8 mouse cellular contexts compared by ENCODE assay signal in the genomic region with DNA sequence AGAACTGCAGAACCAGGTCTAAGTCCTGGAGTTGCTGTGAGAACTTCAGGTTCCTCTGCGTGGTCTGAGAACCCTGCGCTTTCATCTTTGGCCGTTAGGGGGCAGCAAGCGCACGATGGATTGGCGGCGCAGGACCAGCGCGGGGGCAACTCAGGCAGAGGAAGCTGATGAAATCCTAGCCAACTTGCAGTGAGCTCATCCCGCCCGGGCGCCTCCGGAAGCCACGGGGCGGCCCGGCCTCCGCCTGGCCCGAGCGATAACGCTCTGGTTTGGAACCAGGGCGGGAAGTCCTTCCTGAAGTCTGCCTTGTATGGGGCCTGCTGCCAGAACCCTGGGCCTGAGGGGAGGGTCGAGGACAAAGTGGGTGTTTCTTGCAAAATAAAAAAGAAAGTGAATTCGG. TPM values are rescaled to one million over a fixed set of nuclear protein-coding genes. Genes with fewer than 3 reads are reported as not detected.
DNase-seq lines count a peak whose midpoint lies in the region; ATAC-seq and TF ChIP-seq lines count a peak whose summit lies in the region.

No protein-coding gene starts in this region.

- TF ChIP-seq RAD21 in MEL (IDR thresholded peaks at IDR 0.05; ENCODE audit: low read depth, low read length) = peak; percentile 95

- under 1% methylated on average over 23 of the region's 23 CpGs for WGBS in forebrain, embryonic 16.5 days
- under 1% methylated on average over 23 of the region's 23 CpGs for WGBS in lung, embryonic 15.5 days
- WGBS in olfactory bulb, adult 2 months = under 1% methylated on average over 23 of the region's 23 CpGs
- under 1% methylated on average over 23 of the region's 23 CpGs for WGBS in thymus, adult 2 months

- intact Hi-C loops in heart, postnatal 36 days (cut with DNase I) = loop anchor here (1.0 to 10.0 kb wide), 5 partner anchors 19 to 317 kb away; partner anchors contain the start of genes Arhgap35 and Tmem160

- H3K4me2 ChIP-seq in forebrain, embryonic 16.5 days (ENCODE audit: low read length) = peak overlapping the region; percentile 94
- peak overlapping the region; percentile 96 for H3K4me2 ChIP-seq in lung, embryonic 15.5 days

- H3K36me3 ChIP-seq in MEL (ENCODE audit: control insufficient read depth in 1 of 2, insufficient read depth in 2 of 2, low read length in 2 of 2) = peaks cover 0 to 10% of the 10 kb centered on the region in 2 experiments; a peak in 2 of 4 replicates
- no peaks in the 10 kb centered on the region for H3K36me3 ChIP-seq in forebrain, embryonic 16.5 days (ENCODE audit: control insufficient read depth, insufficient read depth)
- no peaks in the 10 kb centered on the region for H3K36me3 ChIP-seq in lung, embryonic 15.5 days
- no peaks in the 10 kb centered on the region for H3K36me3 ChIP-seq in thymus, adult 2 months (ENCODE audit: control insufficient read depth, insufficient read depth, low read length)

- H3K9ac ChIP-seq in MEL (ENCODE audit: control insufficient read depth, low read depth, low read length, poor library complexity, severe bottlenecking) = peak overlapping the region; percentile 98
- H3K9ac ChIP-seq in forebrain, embryonic 16.5 days (replicated peaks; ENCODE audit: low read depth, low read length) = peak overlapping the region; percentile 56
- H3K9ac ChIP-seq in lung, embryonic 15.5 days = peak overlapping the region; percentile 47

- H3K4me1 ChIP-seq in MEL (ENCODE audit: control insufficient read depth in 1 of 2, insufficient read depth in 2 of 2, low read length in 2 of 2) = peaks cover 0 to 12% of the 10 kb centered on the region in 2 experiments; a peak in 2 of 4 replicates
- peaks cover 26% of the 10 kb centered on the region for H3K4me1 ChIP-seq in forebrain, embryonic 16.5 days (replicated peaks; ENCODE audit: control insufficient read depth, insufficient read depth, low read length)
- H3K4me1 ChIP-seq in lung, embryonic 15.5 days = peaks cover 27% of the 10 kb centered on the region
- H3K4me1 ChIP-seq in olfactory bulb, adult 2 months (ENCODE audit: control insufficient read depth, insufficient read depth, low read length) = peaks cover 13% of the 10 kb centered on the region
- H3K4me1 ChIP-seq in thymus, adult 2 months (replicated peaks; ENCODE audit: control insufficient read depth, insufficient read depth, low read length) = peaks cover 20% of the 10 kb centered on the region

- TF ChIP-seq CTCF in MEL (IDR thresholded peaks at IDR 0.05 in 2 of 3, conservative IDR thresholded peaks at IDR 0.05 in 1 of 3; ENCODE audit: control insufficient read depth in 1 of 3, insufficient read depth in 1 of 3, low read depth in 2 of 3, low read length in 3 of 3, poor library complexity in 1 of 3, severe bottlenecking in 1 of 3) = peak; percentile 63 to 97 (median 97); a peak in 5 of 6 replicates
- TF ChIP-seq CTCF in olfactory bulb, adult 2 months (IDR thresholded peaks at IDR 0.05; ENCODE audit: insufficient read depth, low read depth, low read length) = peak; percentile 89
- peak; percentile 97 for TF ChIP-seq CTCF in thymus, adult 2 months (IDR thresholded peaks at IDR 0.05; ENCODE audit: borderline replicate concordance, control insufficient read depth, extremely low read depth, insufficient read depth, low read length, poor library complexity)

- peak; percentile 55 for ATAC-seq in forebrain, embryonic 16.5 days
- ATAC-seq in lung, embryonic 15.5 days (ENCODE audit: borderline replicate concordance, extremely low read depth, low FRiP score, low TSS enrichment) = peak; percentile 89

- no peaks in the 10 kb centered on the region for H3K27me3 ChIP-seq in MEL (ENCODE audit: control insufficient read depth in 1 of 2, insufficient read depth in 2 of 2, low read length in 2 of 2)
- H3K27me3 ChIP-seq in forebrain, embryonic 16.5 days (replicated peaks; ENCODE audit: control insufficient read depth, insufficient read depth, low read length) = no peaks in the 10 kb centered on the region
- H3K27me3 ChIP-seq in lung, embryonic 15.5 days = no peaks in the 10 kb centered on the region
- H3K27me3 ChIP-seq in thymus, adult 2 months (ENCODE audit: control insufficient read depth, insufficient read depth, low read length) = no peaks in the 10 kb centered on the region

- TF ChIP-seq POLR2A in MEL (IDR thresholded peaks at IDR 0.05; ENCODE audit: control insufficient read depth in 1 of 2, insufficient read depth in 1 of 2, low read depth in 1 of 2, low read length in 2 of 2, poor library complexity in 1 of 2) = no peak
- TF ChIP-seq POLR2A in olfactory bulb, adult 2 months (IDR thresholded peaks at IDR 0.05; ENCODE audit: insufficient read depth, low read depth, low read length) = peak; percentile 23; the same call in 1 of the 2 replicates
- TF ChIP-seq POLR2A in thymus, adult 2 months (IDR thresholded peaks at IDR 0.05; ENCODE audit: control insufficient read depth, extremely low read depth, insufficient read depth, low read length, poor library complexity) = peak; percentile 32; the same call in 1 of the 2 replicates

- peak; percentile 90 to 100 for TF ChIP-seq EP300 in MEL (IDR thresholded peaks at IDR 0.05; ENCODE audit: low read depth in 1 of 2, low read length in 2 of 2)

- peak; percentile 99 for DNase-seq in MEL (ENCODE audit: low read depth, low spot score)
- peak; percentile 94 to 97 for DNase-seq in cerebellum, adult 18-20 months
- DNase-seq in heart, postnatal 36 days = peak; percentile 96 to 98
- DNase-seq in layer of hippocampus, adult 8-10 months (ENCODE audit: low spot score in 2 of 2) = peak; percentile 84 to 95
- peak; percentile 95 for DNase-seq in thymus, adult 2 months

- H3K27ac ChIP-seq in MEL (ENCODE audit: control insufficient read depth, low read depth, low read length) = peak overlapping the region; percentile 100
- peak overlapping the region; percentile 83 for H3K27ac ChIP-seq in forebrain, embryonic 16.5 days (ENCODE audit: low read length)
- H3K27ac ChIP-seq in lung, embryonic 15.5 days = peak overlapping the region; percentile 93
- peak overlapping the region; percentile 85 for H3K27ac ChIP-seq in olfactory bulb, adult 2 months (ENCODE audit: insufficient read depth, low read depth, low read length)
- peak overlapping the region; percentile 89 for H3K27ac ChIP-seq in thymus, adult 2 months (ENCODE audit: control insufficient read depth, insufficient read depth, low read length)

- H3K9me3 ChIP-seq in MEL (replicated peaks; ENCODE audit: insufficient read depth, low read length) = no peaks in the 10 kb centered on the region
- no peaks in the 10 kb centered on the region for H3K9me3 ChIP-seq in forebrain, embryonic 16.5 days (ENCODE audit: control insufficient read depth, low read length)
- H3K9me3 ChIP-seq in lung, embryonic 15.5 days = no peaks in the 10 kb centered on the region

- peaks cover 1% of the 10 kb centered on the region; the same call in 1 of the 2 replicates for H3K79me2 ChIP-seq in MEL (ENCODE audit: control insufficient read depth, insufficient read depth, low read length, poor library complexity)

- peak overlapping the region; percentile 57 to 82 for H3K4me3 ChIP-seq in MEL (ENCODE audit: control insufficient read depth in 1 of 2, insufficient read depth in 1 of 2, low read depth in 2 of 2, low read length in 2 of 2)
- H3K4me3 ChIP-seq in forebrain, embryonic 16.5 days (replicated peaks; ENCODE audit: low read length) = peak overlapping the region; percentile 55
- H3K4me3 ChIP-seq in lung, embryonic 15.5 days = peak overlapping the region; percentile 42
- peak overlapping the region; percentile 62 for H3K4me3 ChIP-seq in olfactory bulb, adult 2 months (ENCODE audit: insufficient read depth, low read depth, low read length)
- H3K4me3 ChIP-seq in thymus, adult 2 months (ENCODE audit: control insufficient read depth, insufficient read depth, low read length) = peak overlapping the region; percentile 68

RNA-seq across cellular contexts. Expression of gene Ccdc9, which starts 8.2 kb away (rescaled TPM):
- total RNA-seq in MEL (2012; rRNA removed) = 57.4 and 63.6 TPM in 2 replicates
- polyA plus RNA-seq in MEL (2012; ENCODE audit: insufficient read depth in 1 of 2, insufficient read length in 2 of 2, low read depth in 1 of 2, low replicate concordance in 2 of 2, missing spikeins in 1 of 2) = 10 to 100 TPM in 1 of 2 experiments, not detected in 1; 97.1 TPM
- 25.0 and 29.4 TPM in 2 replicates for polyA plus RNA-seq in forebrain, embryonic 16.5 days (2015; fragmentation: Nextera tagmentation; extraction: Ambion mirVana)
- 10 to 100 TPM; 34.6 to 36.9 TPM for total RNA-seq in heart, postnatal 36 days (2021)
- total RNA-seq in layer of hippocampus, adult 8-10 months (2022) = 10 to 100 TPM; 72.6 to 88.3 (median 86.3) TPM
- polyA plus RNA-seq in lung, embryonic 15.5 days (2015; fragmentation: Nextera tagmentation; extraction: Ambion mirVana) = 22.4 and 23.0 TPM in 2 replicates
- polyA plus RNA-seq in olfactory bulb, adult 2 months (2012; ENCODE audit: insufficient read depth, insufficient read length, low replicate concordance, missing spikeins) = not detected in 2 replicates
- 39.4 and 43.0 TPM in 2 replicates for polyA plus RNA-seq in thymus, adult 2 months (2012; rRNA removed)

RNA-seq across cellular contexts. Expression of gene Bbc3, which starts 13.4 kb away (rescaled TPM):
- total RNA-seq in MEL (2012; rRNA removed) = 2.9 and 4.4 TPM in 2 replicates
- 1 to 10 TPM in 1 of 2 experiments, not detected in 1; 9.3 TPM for polyA plus RNA-seq in MEL (2012; ENCODE audit: insufficient read depth in 1 of 2, insufficient read length in 2 of 2, low read depth in 1 of 2, low replicate concordance in 2 of 2, missing spikeins in 1 of 2)
- polyA plus RNA-seq in forebrain, embryonic 16.5 days (2015; fragmentation: Nextera tagmentation; extraction: Ambion mirVana) = 17.6 and 18.9 TPM in 2 replicates
- total RNA-seq in heart, postnatal 36 days (2021) = 1 to 10 TPM; 3.1 to 5.0 TPM
- 10 to 100 TPM in 3 of 4 experiments, 1 to 10 TPM in 1; 8.9 to 14.4 (median 10.9) TPM for total RNA-seq in layer of hippocampus, adult 8-10 months (2022)
- 10.3 and 12.0 TPM in 2 replicates for polyA plus RNA-seq in lung, embryonic 15.5 days (2015; fragmentation: Nextera tagmentation; extraction: Ambion mirVana)
- not detected in 2 replicates for polyA plus RNA-seq in olfactory bulb, adult 2 months (2012; ENCODE audit: insufficient read depth, insufficient read length, low replicate concordance, missing spikeins)
- polyA plus RNA-seq in thymus, adult 2 months (2012; rRNA removed) = 49.8 and 84.9 TPM in 2 replicates

RNA-seq across cellular contexts. Expression of gene Inafm1, which starts 21.4 kb away (rescaled TPM):
- 38.0 and 50.7 TPM in 2 replicates for total RNA-seq in MEL (2012; rRNA removed)
- polyA plus RNA-seq in MEL (2012; ENCODE audit: insufficient read depth in 1 of 2, insufficient read length in 2 of 2, low read depth in 1 of 2, low replicate concordance in 2 of 2, missing spikeins in 1 of 2) = 10 to 100 TPM in 1 of 2 experiments, not detected in 1; 87.6 TPM
- polyA plus RNA-seq in forebrain, embryonic 16.5 days (2015; fragmentation: Nextera tagmentation; extraction: Ambion mirVana) = 23.3 and 27.2 TPM in 2 replicates
- total RNA-seq in heart, postnatal 36 days (2021) = 10 to 100 TPM; 17.0 to 17.8 TPM
- 10 to 100 TPM; 30.9 to 39.3 (median 33.1) TPM for total RNA-seq in layer of hippocampus, adult 8-10 months (2022)
- 14.7 and 16.4 TPM in 2 replicates for polyA plus RNA-seq in lung, embryonic 15.5 days (2015; fragmentation: Nextera tagmentation; extraction: Ambion mirVana)
- polyA plus RNA-seq in olfactory bulb, adult 2 months (2012; ENCODE audit: insufficient read depth, insufficient read length, low replicate concordance, missing spikeins) = not detected in 2 replicates
- 44.7 and 62.2 TPM in 2 replicates for polyA plus RNA-seq in thymus, adult 2 months (2012; rRNA removed)

RNA-seq across cellular contexts. Expression of gene C5ar1, which starts 35.5 kb away (rescaled TPM):
- total RNA-seq in MEL (2012; rRNA removed) = not detected in 2 replicates
- not detected for polyA plus RNA-seq in MEL (2012; ENCODE audit: insufficient read depth in 1 of 2, insufficient read length in 2 of 2, low read depth in 1 of 2, low replicate concordance in 2 of 2, missing spikeins in 1 of 2)
- 1.2 and 2.0 TPM in 2 replicates for polyA plus RNA-seq in forebrain, embryonic 16.5 days (2015; fragmentation: Nextera tagmentation; extraction: Ambion mirVana)
- 1 to 10 TPM; 6.4 to 7.8 TPM for total RNA-seq in heart, postnatal 36 days (2021)
- total RNA-seq in layer of hippocampus, adult 8-10 months (2022) = 1 to 10 TPM in 3 of 4 experiments, under 1 TPM in 1; 0.61 to 5.4 (median 3.0) TPM
- 2.5 and 2.7 TPM in 2 replicates for polyA plus RNA-seq in lung, embryonic 15.5 days (2015; fragmentation: Nextera tagmentation; extraction: Ambion mirVana)
- not detected in 2 replicates for polyA plus RNA-seq in olfactory bulb, adult 2 months (2012; ENCODE audit: insufficient read depth, insufficient read length, low replicate concordance, missing spikeins)
- 3.2 and 4.1 TPM in 2 replicates for polyA plus RNA-seq in thymus, adult 2 months (2012; rRNA removed)

RNA-seq across cellular contexts. Expression of gene C5ar2, which starts 50.9 kb away (rescaled TPM):
- total RNA-seq in MEL (2012; rRNA removed) = 0.92 and 1.7 TPM in 2 replicates
- under 1 TPM in 1 of 2 experiments, not detected in 1; 0.49 TPM for polyA plus RNA-seq in MEL (2012; ENCODE audit: insufficient read depth in 1 of 2, insufficient read length in 2 of 2, low read depth in 1 of 2, low replicate concordance in 2 of 2, missing spikeins in 1 of 2)
- polyA plus RNA-seq in forebrain, embryonic 16.5 days (2015; fragmentation: Nextera tagmentation; extraction: Ambion mirVana) = 0.16 TPM in 1 of 2 replicates, not detected in the other
- 1 to 10 TPM; 1.2 to 1.7 TPM for total RNA-seq in heart, postnatal 36 days (2021)
- 1 to 10 TPM in 2 of 4 experiments, under 1 TPM in 2; 0.54 to 1.7 (median 1.1) TPM for total RNA-seq in layer of hippocampus, adult 8-10 months (2022)
- 0.18 and 0.36 TPM in 2 replicates for polyA plus RNA-seq in lung, embryonic 15.5 days (2015; fragmentation: Nextera tagmentation; extraction: Ambion mirVana)
- polyA plus RNA-seq in olfactory bulb, adult 2 months (2012; ENCODE audit: insufficient read depth, insufficient read length, low replicate concordance, missing spikeins) = not detected in 2 replicates
- polyA plus RNA-seq in thymus, adult 2 months (2012; rRNA removed) = 0.26 and 0.46 TPM in 2 replicates

Comparison
In these comparisons a context has a peak if more than half of its experiments do, and no peak if none do; other contexts are left out.
1. Peak in every context shown above with its lines: DNase-seq, ATAC-seq, H3K4me3 ChIP-seq and H3K27ac ChIP-seq.
2. H3K9ac ChIP-seq: peak in every context shown above with its lines; median percentile 98 in MEL; 56 in forebrain, embryonic 16.5 days; 47 in lung, embryonic 15.5 days.
3. POLR2A ChIP-seq: peak in olfactory bulb, adult 2 months (single experiment) and thymus, adult 2 months (single experiment); none in MEL (0 of 2).